Mouse (Mus musculus): ENCODE results near the gene Ube2g1. TPM values are rescaled to one million over a fixed set of nuclear protein-coding genes. Genes with fewer than 3 reads are reported as not detected.

The Ube2g1 gene
- polyA plus RNA-seq, 1 experiment from 2014 or later: 65.7 TPM

Small RNA genes lying within 50 kb of the gene (microRNA-seq; reads per million reads assigned to microRNA genes)
- not detected for gene Gm25678

Other genes with a start within 250 kb of the Ube2g1 start
- gene Tekt1, start 244.8 kb upstream of the Ube2g1 start, polyA plus RNA-seq (2015; fragmentation: Nextera tagmentation; extraction: Ambion mirVana): 1.5 and 1.6 TPM in 2 replicates
- 85.0 and 97.2 TPM in 2 replicates for gene Smtnl2, start 195.6 kb upstream of the Ube2g1 start, polyA plus RNA-seq (2015; fragmentation: Nextera tagmentation; extraction: Ambion mirVana)
- gene Ggt6, start 171.8 kb upstream of the Ube2g1 start, polyA plus RNA-seq (2015; fragmentation: Nextera tagmentation; extraction: Ambion mirVana): 10.4 and 11.5 TPM in 2 replicates
- 127 and 128 TPM in 2 replicates for gene Mybbp1a, start 165.9 kb upstream of the Ube2g1 start, polyA plus RNA-seq (2015; fragmentation: Nextera tagmentation; extraction: Ambion mirVana)
- gene Spns2, start 117.4 kb upstream of the Ube2g1 start, polyA plus RNA-seq (2015; fragmentation: Nextera tagmentation; extraction: Ambion mirVana): 10.6 TPM in 2 replicates
- 0.88 and 0.97 TPM in 2 replicates for gene Spns3, start 56.8 kb upstream of the Ube2g1 start, polyA plus RNA-seq (2015; fragmentation: Nextera tagmentation; extraction: Ambion mirVana)
- gene Ankfy1, start 82.7 kb downstream of the Ube2g1 start, polyA plus RNA-seq (2015; fragmentation: Nextera tagmentation; extraction: Ambion mirVana): 20.8 and 21.5 TPM in 2 replicates
- 7.6 and 8.2 TPM in 2 replicates for gene Cyb5d2, start 188.9 kb downstream of the Ube2g1 start, polyA plus RNA-seq (2015; fragmentation: Nextera tagmentation; extraction: Ambion mirVana)
- gene Zzef1, start 188.9 kb downstream of the Ube2g1 start, polyA plus RNA-seq (2015; fragmentation: Nextera tagmentation; extraction: Ambion mirVana): 8.6 and 9.2 TPM in 2 replicates